Mouse (Mus musculus): Measurements from ENCODE around the gene Pdzd8.
A peak's percentile ranks its signal among the peaks of the same experiment; 100 is the strongest.

Pdzd8 gene

DNA sequence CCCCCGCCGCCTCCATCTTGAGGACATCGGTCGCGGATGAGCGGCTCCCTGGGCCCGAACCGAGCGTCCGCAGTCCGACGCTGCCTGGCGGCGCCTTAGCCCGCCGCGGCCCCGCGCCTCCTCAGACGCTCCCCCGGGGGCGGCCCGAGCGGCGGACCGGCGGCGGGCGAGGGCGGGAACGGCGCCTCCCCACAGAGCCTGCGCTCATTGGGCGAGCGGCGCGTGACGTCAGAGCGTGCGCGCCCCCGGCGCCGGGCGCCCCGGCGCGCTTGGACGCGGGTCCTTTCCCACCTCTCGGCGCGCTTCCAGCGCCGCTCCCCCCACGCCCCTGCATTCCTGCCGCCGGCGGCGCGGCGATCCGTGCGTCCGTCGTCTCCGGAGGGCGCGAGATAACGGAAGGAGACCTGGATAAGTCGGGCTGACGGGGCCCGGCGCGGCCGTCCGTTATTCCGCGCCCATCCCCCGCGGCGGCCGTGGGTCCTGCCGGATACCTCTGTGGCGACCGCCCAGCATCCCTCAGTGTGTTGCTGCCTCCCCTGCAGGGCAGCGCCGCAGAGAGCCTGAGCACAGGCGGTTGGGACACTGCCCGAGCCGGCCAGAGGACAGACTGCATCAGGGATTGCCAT is at the start of gene Pdzd8:
Pdzd8 (minus strand) TSS at position 123 of the 626 bp plus-strand sequence.
- DNase-seq (ENCODE audit: low spot score) = peak; percentile 88

DNA sequence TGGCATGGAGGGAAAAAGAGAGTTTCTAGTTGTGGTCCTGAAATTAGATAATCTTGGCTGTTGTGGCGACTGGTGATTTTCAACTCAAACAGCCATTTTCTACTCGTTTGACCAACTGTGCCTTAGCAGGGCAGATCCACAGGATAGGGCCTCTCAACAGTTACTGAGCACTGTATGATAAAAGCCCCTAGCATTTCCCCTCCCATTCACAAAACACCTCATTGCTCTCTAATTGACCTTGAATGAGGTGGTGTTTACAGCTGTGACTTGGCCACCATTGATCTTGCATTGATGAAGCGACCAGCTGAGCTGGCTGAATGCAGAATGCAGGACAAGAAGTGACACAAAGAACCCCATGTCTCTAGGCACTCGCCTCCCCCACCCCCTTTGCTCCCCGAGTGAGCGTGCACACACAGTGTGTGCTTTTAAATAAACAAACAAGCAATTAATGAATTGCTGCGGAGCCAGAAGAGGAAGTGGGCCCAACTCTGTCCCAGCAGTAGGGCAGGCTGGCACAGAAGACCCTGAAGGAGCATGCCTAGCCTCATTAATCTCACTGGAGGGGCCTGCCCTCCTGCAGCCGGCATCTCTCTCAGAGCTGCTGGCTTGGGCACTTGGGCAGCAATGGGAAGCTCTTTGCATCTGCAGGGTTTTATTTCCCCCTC is 48.3 kb upstream of the Pdzd8 start:
- no peak for DNase-seq (ENCODE audit: low spot score)

GRCm38 (mm10) chr19:59388847-59389606 is 43.4 kb upstream of the Pdzd8 start:
- peak; percentile 65 for DNase-seq (ENCODE audit: low spot score)

DNA sequence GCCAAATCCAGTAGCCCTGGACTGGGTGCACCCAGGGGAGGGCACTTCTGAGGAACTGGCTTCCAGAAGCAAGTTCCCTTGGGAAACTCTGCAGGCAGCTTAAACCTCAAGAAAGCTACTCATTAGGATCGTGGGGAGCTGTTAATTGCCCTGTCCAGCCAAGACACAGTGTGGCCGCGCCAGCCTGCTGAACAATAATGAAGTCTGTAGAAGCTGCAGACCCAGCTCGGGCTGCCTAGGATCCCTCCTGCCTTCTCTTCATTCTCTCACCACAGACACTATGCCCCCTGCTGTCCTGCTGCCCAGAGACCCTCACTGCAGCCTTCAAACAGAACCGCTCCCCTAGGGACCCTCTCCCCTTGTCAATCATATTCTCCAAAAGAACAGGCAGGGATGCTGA is 42.8 kb upstream of the Pdzd8 start:
- DNase-seq (ENCODE audit: low spot score) = no peak

- no peak for DNase-seq (ENCODE audit: low spot score)
These were observed 41.6 kb upstream of the Pdzd8 start for GRCm38 (mm10) chr19:59387178-59387577.

- DNase-seq (ENCODE audit: low spot score) = no peak
These were observed 39.3 kb upstream of the Pdzd8 start for GRCm38 (mm10) chr19:59384582-59385495.

DNA sequence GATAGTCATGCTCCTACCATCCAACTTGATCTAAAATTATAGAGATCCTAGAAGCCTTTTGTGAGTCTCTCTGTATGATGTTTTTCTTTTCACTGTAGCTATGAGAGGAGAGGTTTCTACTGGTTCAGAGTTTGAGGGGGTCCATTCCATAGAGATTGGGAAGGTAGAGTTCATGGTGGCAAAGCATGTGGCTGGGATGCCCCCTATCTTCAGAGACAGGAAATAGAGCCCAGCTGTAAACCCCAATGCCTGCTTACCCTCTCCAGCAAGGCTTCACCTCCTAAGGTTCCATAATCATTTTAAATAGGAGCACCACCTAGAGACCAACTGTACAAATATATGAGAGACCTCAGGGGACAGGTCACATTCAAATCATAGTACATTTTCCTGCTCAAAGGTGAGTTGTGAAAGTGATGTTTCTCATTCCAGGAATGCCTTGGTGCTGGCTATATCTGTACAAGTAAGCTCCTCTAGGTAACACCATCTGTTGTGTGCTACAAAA is 36.9 kb upstream of the Pdzd8 start:
- no peak for DNase-seq (ENCODE audit: low spot score)

GRCm38 (mm10) chr19:59379995-59380394 is 34.4 kb upstream of the Pdzd8 start:
- DNase-seq (ENCODE audit: low spot score) = no peak

DNA sequence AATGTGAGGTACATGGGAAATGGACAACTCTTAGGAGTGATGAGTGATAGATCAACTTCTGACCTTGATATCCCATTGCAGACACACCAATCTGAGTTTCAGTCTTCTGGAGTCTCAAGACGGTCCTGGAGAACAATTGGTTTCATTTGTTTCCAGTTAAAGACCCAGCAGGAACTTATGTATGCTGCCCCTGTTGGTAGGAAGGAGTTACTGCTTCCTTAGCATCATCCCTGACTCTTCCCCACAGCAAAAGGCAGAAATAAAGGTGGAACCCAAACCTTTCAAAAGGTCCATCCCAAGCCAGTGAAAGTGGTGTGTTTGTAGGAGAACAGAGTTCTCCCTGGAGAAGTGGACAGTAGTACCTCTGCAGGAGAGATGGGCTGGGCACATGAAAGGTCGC is 30.9 kb upstream of the Pdzd8 start:
- DNase-seq (ENCODE audit: low spot score) = no peak

DNA sequence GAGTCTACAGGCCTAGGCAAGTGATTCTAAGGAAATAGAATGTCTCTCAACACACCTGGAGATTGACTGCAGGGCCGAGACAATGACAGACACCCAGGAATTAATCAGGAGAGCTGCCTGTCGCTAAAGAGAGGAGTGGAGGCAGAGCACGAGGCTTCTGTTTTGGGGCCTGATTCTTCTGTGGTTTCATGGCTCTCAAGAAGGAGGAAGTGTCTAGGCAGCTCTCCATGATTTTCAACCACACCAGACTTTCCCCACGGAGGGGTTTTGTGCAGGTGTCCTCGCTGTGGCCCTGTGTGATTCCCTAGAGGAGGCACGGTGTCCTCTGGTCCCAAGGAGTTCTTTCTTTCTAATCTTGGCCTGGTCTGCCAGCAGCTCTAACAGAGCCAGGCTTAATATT is 29.4 kb upstream of the Pdzd8 start:
- no peak for DNase-seq (ENCODE audit: low spot score)

- DNase-seq (ENCODE audit: low spot score) = peak; percentile 3
These were observed 27.3 kb upstream of the Pdzd8 start for GRCm38 (mm10) chr19:59372928-59373327.

GRCm38 (mm10) chr19:59371016-59371415 is 25.4 kb upstream of the Pdzd8 start:
- no peak for DNase-seq (ENCODE audit: low spot score)

GRCm38 (mm10) chr19:59367892-59368291 is 22.3 kb upstream of the Pdzd8 start:
- DNase-seq (ENCODE audit: low spot score) = no peak

DNA sequence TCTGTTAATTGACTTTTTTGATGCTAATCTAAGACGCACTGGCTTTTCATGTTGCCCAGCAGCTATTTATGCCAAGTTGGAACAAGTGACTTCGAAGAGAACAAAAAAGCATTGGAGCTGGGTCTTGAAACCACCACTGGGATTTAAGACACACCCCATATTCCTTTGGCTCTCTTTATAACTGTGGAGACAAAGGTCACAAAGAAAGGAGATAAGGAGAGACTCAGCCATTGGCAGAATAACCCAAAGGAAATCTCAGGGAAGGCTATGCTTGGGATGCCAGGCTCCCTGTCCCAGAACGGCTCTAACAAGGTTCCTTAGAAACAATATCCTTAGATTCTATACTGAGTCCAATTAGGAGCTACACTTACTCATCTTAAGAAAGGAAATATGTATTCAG is 21.1 kb upstream of the Pdzd8 start:
- no peak for DNase-seq (ENCODE audit: low spot score)

DNA sequence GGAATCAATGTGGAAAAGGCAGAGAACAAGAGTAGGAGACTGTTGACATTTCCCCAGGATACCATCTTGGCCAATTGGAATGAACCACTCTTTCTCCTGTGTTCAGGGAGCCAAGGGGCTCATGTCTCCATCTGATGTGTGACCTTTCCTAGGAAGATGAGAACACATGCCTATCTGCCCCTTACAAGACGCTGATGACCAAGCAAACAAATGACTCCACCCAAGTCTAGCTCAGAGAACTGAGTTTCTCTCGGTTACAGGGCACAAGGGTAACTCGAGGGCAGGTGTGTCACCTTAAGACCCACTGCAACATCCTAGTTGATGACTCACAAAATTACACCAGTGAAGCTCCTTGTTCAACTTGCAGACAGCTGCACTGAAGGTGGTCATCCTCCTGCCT is 18.1 kb upstream of the Pdzd8 start:
- no peak for DNase-seq (ENCODE audit: low spot score)

- DNase-seq (ENCODE audit: low spot score) = no peak
These were observed 17.1 kb upstream of the Pdzd8 start for GRCm38 (mm10) chr19:59362646-59363045.

GRCm38 (mm10) chr19:59360486-59360896 is 14.9 kb upstream of the Pdzd8 start:
- DNase-seq (ENCODE audit: low spot score) = no peak

DNA sequence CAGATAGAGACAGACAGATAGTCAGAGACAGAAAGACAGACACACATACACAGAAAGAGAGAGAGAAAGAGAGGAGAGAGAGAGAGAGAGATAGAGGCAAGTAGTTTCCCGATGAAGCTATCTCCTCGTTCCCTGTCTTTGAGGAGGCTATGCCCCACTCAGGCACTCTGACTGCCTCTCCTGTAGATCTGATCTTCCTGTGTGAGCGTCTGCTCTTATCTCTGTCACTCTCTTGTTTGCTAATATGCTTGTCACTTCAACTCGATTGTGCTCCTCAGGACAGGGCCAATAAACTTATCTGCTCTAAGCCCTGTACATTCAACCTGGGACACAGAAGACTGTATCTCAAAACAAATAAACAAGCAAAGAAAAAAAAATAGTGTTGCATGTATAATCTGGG is 13.6 kb upstream of the Pdzd8 start:
- no peak for DNase-seq (ENCODE audit: low spot score)

DNA sequence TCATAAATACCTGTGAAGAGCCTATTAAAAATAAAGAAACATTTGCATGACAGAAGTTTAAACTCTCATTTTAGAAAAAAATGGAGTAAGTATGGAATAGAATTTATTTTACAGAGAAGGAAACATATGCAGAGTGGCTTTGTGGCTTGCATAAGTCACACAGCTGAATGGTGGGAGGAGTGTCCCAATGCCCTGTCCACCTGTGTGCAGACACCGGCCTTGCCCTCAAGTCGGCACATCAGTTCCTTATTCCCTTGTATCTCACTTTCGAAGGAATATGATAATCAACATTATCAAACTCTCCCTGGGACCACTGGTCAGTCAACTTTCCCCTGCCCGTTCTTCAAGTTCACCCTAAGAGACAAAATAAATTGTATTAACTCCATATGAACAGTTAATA is 12.3 kb upstream of the Pdzd8 start:
- DNase-seq (ENCODE audit: low spot score) = no peak

- no peak for DNase-seq (ENCODE audit: low spot score)
These were observed 11.4 kb upstream of the Pdzd8 start for GRCm38 (mm10) chr19:59356843-59357595.

GRCm38 (mm10) chr19:59356388-59356787 is 10.8 kb upstream of the Pdzd8 start:
- no peak for DNase-seq (ENCODE audit: low spot score)

Measured in lung, postnatal 25 days (tissue).